Mouse (Mus musculus) forelimb bud, embryonic 11.5 days (tissue): ENCODE measurements around the gene Gm28539.
"Not testable (repeated sequence)": the region's sequence is repeated elsewhere in the genome, so short reads cannot be mapped to it uniquely, and the experiment has no call there.

Source experiments
- DNase-seq: peaks from one replicate; pipeline ENCODE4 v3.0.0-alpha.2; 2012; ENCODE audit warnings: low read depth, low spot score

The Gm28539 gene

GRCm38 (mm10) chr16:18955070-18955469 lies 118.7 kb downstream of the Gm28539 start:
- no peak for DNase-seq

DNA sequence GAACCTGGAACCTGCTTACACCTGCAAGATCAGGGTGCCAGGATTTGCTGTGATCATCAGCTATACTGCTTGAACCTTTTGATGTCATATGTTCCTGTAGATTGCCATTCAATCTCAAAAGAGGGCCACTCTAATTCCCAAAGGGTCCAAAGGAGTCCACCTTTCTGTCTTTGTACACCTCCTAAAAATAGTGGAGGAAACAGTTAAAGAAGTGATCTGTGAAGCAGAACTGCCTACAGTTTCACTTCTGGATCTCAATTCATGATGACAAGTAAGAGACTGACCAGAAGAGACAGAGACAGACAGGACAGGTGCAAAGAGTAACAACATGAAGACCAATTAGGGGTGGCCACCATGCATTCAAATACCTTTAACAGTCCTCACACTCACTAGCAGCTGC lies 127.1 kb downstream of the Gm28539 start:
- DNase-seq = no peak

DNA sequence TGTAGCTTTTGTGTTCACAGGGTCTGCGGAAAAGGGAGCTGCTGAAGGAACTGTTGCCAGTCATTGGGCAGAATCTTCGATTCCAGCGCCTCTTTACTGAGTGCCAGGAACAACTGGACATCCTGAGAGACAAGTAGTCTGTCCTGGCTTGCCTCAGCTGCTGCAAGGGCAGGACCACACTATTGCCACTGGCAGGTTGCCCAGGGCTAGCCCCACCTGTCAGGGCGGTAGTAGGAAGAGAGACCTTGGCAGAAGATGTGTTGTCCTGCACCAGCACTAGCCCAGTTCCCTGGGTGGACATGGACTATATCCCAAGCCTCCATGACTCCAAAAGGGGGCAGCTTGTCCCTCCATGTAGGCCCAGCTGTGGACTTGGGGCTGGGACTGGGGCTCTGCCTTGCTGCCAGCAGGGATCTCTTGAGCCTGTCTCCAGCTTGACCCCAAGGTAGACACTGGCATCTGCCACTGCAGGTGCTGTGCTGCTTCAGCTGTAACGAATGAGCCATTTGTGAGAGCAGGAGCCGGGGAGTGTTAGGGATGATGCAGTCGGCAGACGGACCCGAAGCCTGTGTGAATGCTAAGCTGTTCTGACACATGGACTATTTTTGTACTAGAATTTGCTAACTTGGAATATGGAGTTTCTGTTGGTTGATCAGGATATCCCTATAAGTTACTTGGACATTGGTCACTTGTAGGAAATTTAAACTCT lies 133.2 kb downstream of the Gm28539 start:
- DNase-seq = no peak

DNA sequence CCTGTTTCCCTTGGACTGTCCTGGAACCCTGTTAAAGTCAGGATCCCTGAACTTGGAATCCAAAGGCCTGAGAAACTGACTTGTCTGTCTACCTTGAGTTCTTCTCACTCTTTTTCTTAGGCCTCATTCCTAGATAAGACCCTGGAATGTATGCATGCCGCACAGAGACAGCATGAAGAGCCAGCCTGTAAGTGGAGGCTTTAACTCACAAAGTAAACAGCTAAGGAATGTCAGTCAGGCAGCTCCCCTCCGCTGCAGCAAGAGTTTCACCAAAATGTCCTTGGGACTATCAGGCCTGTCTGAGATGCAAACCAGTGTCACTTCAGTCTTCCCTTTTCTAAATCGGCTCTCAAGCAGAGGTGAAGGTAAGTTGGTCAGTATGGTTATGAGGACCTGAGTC lies 134.5 kb downstream of the Gm28539 start:
- DNase-seq = no peak

DNA sequence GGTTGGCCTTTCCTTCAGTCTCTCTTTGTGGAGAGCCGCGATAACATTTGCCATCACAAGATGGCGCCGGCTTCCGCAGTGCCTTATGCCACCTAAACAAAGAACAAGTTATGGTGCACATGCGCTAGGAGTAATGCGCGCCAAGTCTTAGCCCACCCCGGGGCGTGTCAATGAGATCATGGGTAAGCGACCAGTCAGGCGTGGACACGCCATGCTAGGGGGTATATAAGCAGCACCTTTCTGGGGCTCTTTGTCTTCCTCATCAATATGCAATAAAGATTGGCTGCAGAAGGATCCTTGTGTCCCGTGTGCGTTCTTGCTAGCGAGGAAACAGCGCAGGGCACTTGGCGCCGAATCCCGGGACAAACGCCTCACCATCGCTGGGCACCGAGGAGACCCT lies 139.3 kb downstream of the Gm28539 start:
- not testable (repeated sequence) for DNase-seq

- DNase-seq = no peak
Measured at GRCm38 (mm10) chr16:18976315-18976714, 139.9 kb downstream of the Gm28539 start.

DNA sequence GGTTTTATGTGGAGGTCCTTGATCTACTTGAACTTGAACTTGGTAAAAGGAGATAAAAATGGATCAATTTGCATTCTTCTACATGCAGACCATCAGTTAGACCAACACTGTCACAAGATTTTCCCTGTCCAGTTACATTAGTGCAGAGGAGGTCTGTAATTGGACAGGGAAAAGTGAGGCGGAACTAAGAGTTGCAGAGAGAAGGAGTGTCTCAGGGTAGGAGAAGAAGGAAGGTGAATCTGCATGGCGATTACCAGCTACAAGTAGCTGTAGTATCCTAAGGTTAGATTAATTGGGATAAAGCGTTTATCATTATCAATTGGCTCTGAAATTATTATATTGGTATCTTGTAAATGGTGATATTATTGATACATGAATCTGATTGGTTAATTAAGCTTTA lies 150.0 kb downstream of the Gm28539 start:
- DNase-seq = no peak

DNA sequence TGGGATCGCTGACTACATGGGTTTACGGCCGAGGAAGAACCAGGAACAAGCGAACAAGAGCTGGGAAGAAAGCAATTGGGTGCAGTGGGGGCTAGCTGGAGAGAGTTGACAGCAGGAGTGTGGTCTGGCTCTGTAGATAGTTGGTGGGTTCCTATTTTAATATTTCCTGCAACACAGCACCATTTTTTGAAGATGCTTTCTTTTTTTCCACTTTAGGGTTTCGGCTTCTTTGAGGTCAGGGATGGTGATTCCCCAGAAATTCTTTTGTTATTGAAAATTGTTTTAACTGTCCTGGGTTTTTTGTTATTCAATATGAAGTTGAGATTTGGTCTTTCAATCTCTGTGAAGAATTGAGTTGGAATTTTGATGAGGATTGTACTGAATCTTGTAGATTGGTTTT lies 150.5 kb downstream of the Gm28539 start:
- DNase-seq = no peak

DNA sequence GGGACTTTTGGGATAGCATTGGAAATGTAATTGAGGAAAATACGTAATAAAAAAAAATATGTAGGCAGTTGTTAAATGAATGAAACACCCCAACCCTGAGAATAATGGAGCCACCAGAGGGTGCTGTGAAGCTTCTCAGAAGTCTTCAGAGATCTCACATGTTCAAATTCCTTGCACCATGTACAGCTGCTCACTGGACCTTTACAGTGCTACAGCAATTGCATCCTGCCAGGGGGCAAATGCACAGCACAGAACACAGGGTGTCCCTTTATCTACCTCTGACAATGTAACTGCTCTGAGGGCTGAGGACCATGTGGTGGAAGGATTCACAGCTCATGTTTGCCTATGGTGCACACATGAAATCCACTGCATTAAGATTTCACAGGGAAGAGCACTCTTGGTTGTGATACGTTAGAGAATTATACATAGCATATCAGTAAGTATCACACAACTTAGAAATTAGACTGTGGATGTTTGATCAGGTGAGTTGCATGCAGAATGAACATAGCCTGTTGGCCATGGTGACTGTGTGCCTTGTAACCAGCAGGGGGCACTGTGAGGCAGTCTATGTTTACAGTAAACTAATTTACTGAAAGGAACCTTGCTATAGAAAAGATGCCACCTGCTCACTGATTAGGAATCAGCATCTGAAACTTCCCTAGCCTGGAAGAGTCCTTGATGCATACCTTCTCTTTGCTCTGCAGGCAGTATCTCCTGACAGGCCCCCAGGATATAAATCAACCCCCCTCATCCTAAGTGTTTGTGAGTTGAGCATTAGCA lies 166.4 kb downstream of the Gm28539 start:
- DNase-seq = not testable (repeated sequence)

- no peak for DNase-seq
Measured at GRCm38 (mm10) chr16:19003757-19004156, 167.4 kb downstream of the Gm28539 start.

DNA sequence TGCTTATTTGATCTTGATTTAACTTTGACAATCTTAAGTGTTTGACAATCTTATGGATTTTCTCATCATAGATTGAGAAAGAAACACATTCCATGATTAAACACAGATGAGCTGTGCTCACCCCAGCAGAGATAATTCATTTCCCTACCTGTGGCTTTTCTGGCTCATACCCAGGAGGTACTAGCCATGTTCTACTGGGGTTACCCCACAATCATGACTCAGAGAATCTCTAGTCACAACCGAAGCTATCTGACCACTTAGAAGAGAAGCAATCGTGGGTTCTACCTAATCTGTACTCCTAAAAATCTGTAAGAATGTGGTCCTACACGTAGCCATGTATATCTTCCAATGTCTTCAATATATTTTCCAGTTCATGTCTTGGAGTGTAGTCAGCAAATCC lies 168.9 kb downstream of the Gm28539 start:
- no peak for DNase-seq
